Mouse (Mus musculus) stomach, postnatal 0 days (tissue): Measurements from ENCODE around the gene Hspb7. TPM values are rescaled to one million over a fixed set of nuclear protein-coding genes. Genes with fewer than 3 reads are reported as not detected.

Experiments
- ATAC-seq: fragments of 200-750 bp; cut with Nextera tagmentation; 2 replicates; pipeline ENCODE4 v1.8.0; 2017; ENCODE audit not compliant: low FRiP score, low TSS enrichment
- DNase-seq: peaks from one replicate; pipeline ENCODE4 v3.0.0-alpha.2; 2016; ENCODE audit warnings: low spot score
- H3K27ac ChIP-seq: fragments of 300-500 bp; sonication (generic); replicated peaks from 2 replicates; pipeline ENCODE4 v1.5.1; 2014; ENCODE audit warnings: mild to moderate bottlenecking, control low read depth
- H3K27me3 ChIP-seq: fragments of 300-500 bp; sonication (generic); 2 replicates; pipeline ENCODE4 v1.6.1; 2014; ENCODE audit warnings: low read length; ENCODE audit not compliant: control insufficient read depth, insufficient read depth
- H3K36me3 ChIP-seq: fragments of 300-500 bp; sonication (generic); 2 replicates; pipeline ENCODE4 v1.6.1; 2014; ENCODE audit warnings: low read length, mixed read lengths; ENCODE audit not compliant: control insufficient read depth, insufficient read depth
- H3K4me1 ChIP-seq: fragments of 300-500 bp; sonication (generic); replicated peaks from 2 replicates; pipeline ENCODE4 v1.6.1; 2014; ENCODE audit warnings: antibody characterized with exemption; ENCODE audit not compliant: control insufficient read depth, insufficient read depth
- H3K4me2 ChIP-seq: fragments of 300-500 bp; sonication (generic); replicated peaks from 2 replicates; pipeline ENCODE4 v1.6.1; 2014; ENCODE audit warnings: low read depth, mild to moderate bottlenecking, control low read depth, moderate library complexity
- H3K4me3 ChIP-seq: fragments of 300-500 bp; sonication (generic); 2 replicates; pipeline ENCODE4 v1.5.1; 2014; ENCODE audit warnings: low read depth, low read length, control low read depth
- H3K9ac ChIP-seq: fragments of 300-500 bp; sonication (generic); 2 replicates; pipeline ENCODE4 v1.6.1; 2014; ENCODE audit warnings: mild to moderate bottlenecking, low read length, control low read depth, mixed read lengths
- H3K9me3 ChIP-seq: fragments of 300-500 bp; sonication (generic); 2 replicates; pipeline ENCODE4 v1.6.1; 2016; ENCODE audit warnings: low read length; ENCODE audit not compliant: control insufficient read depth
- CTCF ChIP-seq: IDR thresholded peaks from 2 replicates; pipeline ENCODE4 v1.5.1; 2016; ENCODE audit warnings: antibody characterized with exemption, low read depth, mild to moderate bottlenecking, moderate library complexity
- EP300 ChIP-seq: optimal IDR thresholded peaks from 2 replicates; pipeline ENCODE3; 2016; ENCODE audit warnings: antibody characterized with exemption
- WGBS: fragments of 180-500 bp; shearing (Covaris S2); extraction: QIAGEN DNeasy Blood & Tissue Kit; methylation state at CpG from one replicate; pipeline ENCODE4 v1.1.7; 2014; 5-methylcytosine and 5-hydroxymethylcytosine counted together
- polyA plus RNA-seq: library from polyadenylated mRNA; unstranded; fragments of >200 nt; fragmentation: Nextera tagmentation; extraction: Ambion mirVana; gene quantifications from 2 replicates; pipeline ENCODE4 v1.2.1, GENCODE M21; 2015

The Hspb7 gene
- polyA plus RNA-seq, 1 experiment from 2014 or later = 2.3 TPM

DNA sequence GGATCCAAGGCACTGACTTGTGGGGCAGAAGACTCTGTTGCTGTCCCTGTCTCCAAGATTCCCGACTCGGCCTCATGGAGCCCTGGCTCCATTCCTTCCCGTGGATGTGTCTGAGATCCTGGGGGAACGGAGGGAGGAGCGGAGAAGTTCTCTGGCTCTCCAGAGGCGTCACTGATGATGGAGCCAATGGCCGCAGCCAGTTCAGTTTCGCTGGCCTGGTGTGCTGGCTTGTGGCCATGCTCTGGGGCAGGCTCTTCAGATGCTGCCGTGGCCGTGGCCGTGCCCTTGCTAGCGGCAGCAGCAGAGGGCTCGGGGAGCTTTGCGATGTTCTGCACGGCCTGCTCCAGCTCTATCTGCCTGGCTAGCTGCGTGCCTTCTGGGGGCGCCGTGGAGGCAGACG, 53.9 kb downstream of the Hspb7 start:
- Histone ChIP-seq H3K4me2 (no peak overlapping the region), H3K4me1 (0 out of 2 replicates have a peak, but pooled peaks cover 2% of the 10 kb centered on the region), H3K9me3 (no peaks in the 10 kb centered on the region), H3K27me3 (no peaks in the 10 kb centered on the region), H3K27ac (no peak overlapping the region), H3K9ac (no peak overlapping the region), H3K36me3 (peaks cover 59% of the 10 kb centered on the region), H3K4me3 (no peak overlapping the region)
- DNase-seq = no peak
- ATAC-seq = no peak
- 81% methylated on average over 19 of the region's 19 CpGs for WGBS
- no peak for TF ChIP-seq EP300
- peak; percentile 18; the same call in 1 of the 2 replicates for TF ChIP-seq CTCF

Other genes with a start within 250 kb of the Hspb7 start
- gene Rsg1, start 206.8 kb upstream of the Hspb7 start, polyA plus RNA-seq = 1.8 and 2.3 TPM in 2 replicates
- gene Arhgef19, start 181.3 kb upstream of the Hspb7 start, polyA plus RNA-seq = 6.6 and 9.2 TPM in 2 replicates
- gene Epha2, start 119.5 kb upstream of the Hspb7 start, polyA plus RNA-seq = 3.9 and 4.9 TPM in 2 replicates
- 3.4 and 3.6 TPM in 2 replicates for gene Fam131c, start 52.6 kb upstream of the Hspb7 start, polyA plus RNA-seq
- 0.08 TPM in 1 of 2 replicates, not detected in the other for gene Clcnka, start 22.1 kb upstream of the Hspb7 start, polyA plus RNA-seq
- gene Clcnkb, start 4.8 kb upstream of the Hspb7 start, polyA plus RNA-seq = not detected in 2 replicates
- gene Srarp, start 15.3 kb downstream of the Hspb7 start, polyA plus RNA-seq = not detected in 2 replicates
- gene Zbtb17, start 23.9 kb downstream of the Hspb7 start, polyA plus RNA-seq = 13.3 and 16.8 TPM in 2 replicates
- 2.9 and 3.2 TPM in 2 replicates for gene Spen, start 117.8 kb downstream of the Hspb7 start, polyA plus RNA-seq
- gene Fblim1, start 185.3 kb downstream of the Hspb7 start, polyA plus RNA-seq = 45.1 and 49.2 TPM in 2 replicates
- 2.2 and 2.3 TPM in 2 replicates for gene Tmem82, start 197.9 kb downstream of the Hspb7 start, polyA plus RNA-seq
- gene Slc25a34, start 203.0 kb downstream of the Hspb7 start, polyA plus RNA-seq = 1.6 and 1.8 TPM in 2 replicates
- gene Plekhm2, start 244.1 kb downstream of the Hspb7 start, polyA plus RNA-seq = 3.5 and 4.3 TPM in 2 replicates